Mouse (Mus musculus) bone marrow, adult 2 months (tissue): Measurements from ENCODE around the gene Spryd4.

ENCODE experiments used
- CTCF ChIP-seq: fragments of 200-500 bp; IDR thresholded peaks from 2 replicates; pipeline ENCODE4 v1.5.1; 2011; ENCODE audit warnings: low read length, control low read depth; ENCODE audit not compliant: control insufficient read depth, insufficient read depth
- POLR2A ChIP-seq: fragments of 200-500 bp; IDR thresholded peaks from 2 replicates; pipeline ENCODE4 v1.6.1; 2011; ENCODE audit warnings: low read depth, mild to moderate bottlenecking, control low read depth, low read length, borderline replicate concordance; ENCODE audit not compliant: control insufficient read depth

DNA sequence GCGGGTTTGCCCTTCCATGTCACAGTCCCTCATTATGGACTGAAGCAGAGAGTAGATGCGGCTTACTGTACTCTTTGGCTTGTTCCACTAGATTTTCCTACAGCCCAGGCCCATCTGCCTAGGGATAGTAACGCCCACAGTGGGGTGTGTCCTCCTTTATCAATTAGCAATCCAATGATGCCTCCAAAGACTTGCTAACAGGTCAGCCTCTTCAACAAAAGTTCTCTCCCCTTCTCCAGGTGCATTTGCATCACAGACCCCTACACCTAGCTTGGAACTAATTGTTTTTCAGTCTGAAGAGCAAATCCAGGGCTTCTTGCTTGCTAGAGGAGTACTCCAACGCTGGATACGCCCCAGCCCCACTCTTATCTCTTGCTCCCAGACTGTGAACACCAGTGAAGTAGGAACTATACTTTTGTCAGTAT lies 24.4 kb downstream of the Spryd4 start:
- TF ChIP-seq POLR2A (no peak), CTCF (no peak)
